Mouse (Mus musculus) megakaryocyte, embryonic 14.5 days (primary cell): ENCODE results near the gene Arsk.

Source experiments
- FLI1 ChIP-seq: IDR thresholded peaks from 2 replicates; pipeline ENCODE4 v1.6.1; 2012; ENCODE audit warnings: low read length, inconsistent platforms, mixed read lengths
- GATA1 ChIP-seq: IDR thresholded peaks from 3 replicates; pipeline ENCODE4 v1.6.1; 2012; ENCODE audit warnings: mixed read lengths, low read length, inconsistent platforms, borderline replicate concordance

DNA sequence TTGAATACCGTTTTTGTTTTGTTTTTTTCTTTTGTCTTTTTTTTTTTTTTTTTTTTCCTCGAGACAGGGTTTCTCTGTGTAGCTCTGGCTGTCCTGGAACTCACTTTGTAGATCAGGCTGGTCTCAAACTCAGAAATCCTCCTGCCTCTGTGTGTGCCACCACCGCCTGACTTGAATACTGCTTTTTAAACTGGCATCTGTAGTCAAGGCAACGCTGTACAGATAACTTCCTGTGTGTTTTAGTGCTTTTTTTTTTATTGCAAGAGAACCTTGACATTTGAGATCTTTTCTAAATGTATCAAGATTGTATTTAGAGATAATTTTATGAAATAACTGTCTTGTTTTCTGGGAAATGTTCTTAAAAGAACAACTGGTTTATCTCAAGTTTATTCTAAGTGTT lies 34.0 kb upstream of the Arsk start:
- no peak for TF ChIP-seq GATA1
- TF ChIP-seq FLI1: no peak
